Mouse (Mus musculus): ENCODE data around the gene Mrpl12.
"Not testable (repeated sequence)": the region's sequence is repeated elsewhere in the genome, so short reads cannot be mapped to it uniquely, and the experiment has no call there.

The Mrpl12 gene

GRCm38 (mm10) chr11:120508290-120508870 lies 24.0 kb downstream of the Mrpl12 start:
- no peak for DNase-seq (ENCODE audit: low spot score in 2 of 2)

- no peak for DNase-seq (ENCODE audit: low spot score in 2 of 2)
These were observed 25.5 kb downstream of the Mrpl12 start for GRCm38 (mm10) chr11:120509940-120510339.

DNA sequence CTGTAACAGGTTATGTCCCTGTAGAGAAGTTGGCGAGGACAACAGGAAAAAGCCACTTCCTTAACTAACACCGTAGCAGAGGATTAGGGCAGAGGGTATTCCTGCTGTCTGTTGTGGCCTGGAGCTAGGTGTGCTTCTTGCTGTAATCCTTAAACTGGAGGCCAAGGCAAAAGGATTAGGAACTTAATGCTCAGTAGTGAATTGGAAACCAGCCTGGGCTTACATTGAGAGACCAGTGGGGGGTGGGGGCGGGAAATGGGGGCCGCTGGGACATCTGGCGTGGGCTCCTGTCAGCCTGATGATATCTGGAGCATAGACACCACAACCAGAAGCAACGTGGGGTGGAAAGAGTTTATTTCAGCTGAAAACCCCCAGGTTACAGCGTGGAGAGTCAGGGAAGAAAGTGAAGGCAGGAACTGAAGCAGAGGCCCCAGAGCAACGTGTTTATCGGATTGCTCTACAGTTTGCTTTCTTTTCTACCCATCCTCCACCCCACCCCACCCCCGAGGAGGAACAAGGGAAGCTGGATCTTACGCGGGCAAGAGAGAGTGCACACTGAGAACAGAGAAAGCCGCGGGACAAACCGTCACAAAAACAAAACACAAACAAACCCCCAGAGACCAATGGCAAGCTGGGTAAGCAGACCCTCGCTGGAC lies 26.1 kb downstream of the Mrpl12 start:
- DNase-seq (ENCODE audit: low spot score in 2 of 2) = no peak

DNA sequence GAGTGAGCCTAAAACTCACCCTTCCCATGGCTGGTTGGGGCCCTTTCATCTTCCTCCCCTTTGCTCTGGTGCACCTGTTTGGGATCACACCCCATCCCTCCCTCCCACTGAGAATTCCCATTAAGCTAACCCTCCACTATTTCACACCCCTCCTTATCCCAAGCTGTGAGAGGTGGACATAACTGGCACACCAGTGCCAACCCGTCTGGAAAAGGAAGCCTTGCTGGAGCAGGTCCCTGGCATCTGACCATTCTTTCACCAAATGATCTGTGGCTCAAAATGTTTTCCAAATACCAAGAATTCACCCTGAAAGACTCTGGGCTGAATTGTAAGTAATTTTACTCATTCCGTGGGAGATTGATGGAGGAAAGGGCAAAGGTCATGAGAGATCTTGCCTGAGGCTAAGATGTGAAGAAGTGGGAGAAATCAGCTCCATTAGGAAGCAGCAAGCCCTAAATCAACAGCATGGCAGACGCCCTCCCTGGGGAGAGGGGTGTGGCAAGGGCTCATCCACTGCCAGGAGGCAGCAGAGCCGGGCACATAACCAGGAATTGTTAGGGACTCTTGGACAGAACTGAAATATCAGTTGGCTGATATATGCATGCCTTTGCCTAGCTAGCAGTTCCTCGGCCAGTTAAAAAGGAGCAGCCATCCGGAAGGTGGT lies 28.5 kb downstream of the Mrpl12 start:
- DNase-seq (ENCODE audit: low spot score in 2 of 2) = no peak

- DNase-seq (ENCODE audit: low spot score in 2 of 2) = not testable (repeated sequence)
These were observed 29.8 kb downstream of the Mrpl12 start for GRCm38 (mm10) chr11:120514262-120514661.

GRCm38 (mm10) chr11:120515611-120516010 lies 31.2 kb downstream of the Mrpl12 start:
- DNase-seq (ENCODE audit: low spot score in 2 of 2) = peak; percentile 87 to 91

- DNase-seq (ENCODE audit: low spot score in 2 of 2) = no peak
These were observed 32.7 kb downstream of the Mrpl12 start for GRCm38 (mm10) chr11:120517147-120517546.

DNA sequence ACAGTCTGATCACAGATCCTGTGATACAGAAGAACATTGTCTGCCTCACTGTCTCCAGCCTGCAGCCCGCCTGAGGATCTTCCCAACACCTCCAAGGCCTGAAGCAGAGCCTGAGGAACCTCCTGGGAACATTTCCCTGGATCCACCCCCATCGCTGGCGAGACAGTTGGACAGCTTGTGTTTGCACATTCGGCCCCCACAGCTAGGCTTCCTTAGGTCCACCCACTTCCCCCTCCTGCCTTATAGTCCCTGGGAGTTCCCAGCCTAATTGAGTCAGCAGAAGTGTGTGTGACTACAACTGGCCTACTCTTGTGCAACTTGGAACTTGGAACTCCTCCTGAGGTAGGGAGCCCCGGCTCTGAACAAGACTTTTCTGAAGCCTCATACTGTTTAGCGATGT lies 33.6 kb downstream of the Mrpl12 start:
- peak; percentile 42 to 61 for DNase-seq (ENCODE audit: low spot score in 2 of 2)

DNA sequence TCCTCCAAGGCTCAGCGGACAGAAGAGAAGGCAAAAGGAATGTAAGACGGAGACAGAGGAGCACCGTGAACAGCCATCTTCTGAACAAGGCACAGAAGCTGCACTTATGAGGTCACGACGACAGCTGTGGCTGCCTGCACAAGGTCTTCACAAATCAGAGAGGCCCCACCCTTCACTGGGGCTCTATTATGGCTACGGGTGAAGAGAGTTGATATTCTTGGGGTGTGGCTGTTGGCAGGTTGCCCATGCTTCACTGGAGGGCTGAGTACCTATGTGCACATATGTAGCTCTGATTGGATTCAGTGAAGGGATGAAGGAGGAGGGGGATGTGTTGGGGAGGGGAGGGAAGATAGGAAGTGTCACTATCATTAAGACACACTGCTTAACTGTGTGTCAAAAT lies 34.1 kb downstream of the Mrpl12 start:
- DNase-seq (ENCODE audit: low spot score in 2 of 2) = no peak

GRCm38 (mm10) chr11:120519738-120520137 lies 35.3 kb downstream of the Mrpl12 start:
- no peak for DNase-seq (ENCODE audit: low spot score in 2 of 2)

DNA sequence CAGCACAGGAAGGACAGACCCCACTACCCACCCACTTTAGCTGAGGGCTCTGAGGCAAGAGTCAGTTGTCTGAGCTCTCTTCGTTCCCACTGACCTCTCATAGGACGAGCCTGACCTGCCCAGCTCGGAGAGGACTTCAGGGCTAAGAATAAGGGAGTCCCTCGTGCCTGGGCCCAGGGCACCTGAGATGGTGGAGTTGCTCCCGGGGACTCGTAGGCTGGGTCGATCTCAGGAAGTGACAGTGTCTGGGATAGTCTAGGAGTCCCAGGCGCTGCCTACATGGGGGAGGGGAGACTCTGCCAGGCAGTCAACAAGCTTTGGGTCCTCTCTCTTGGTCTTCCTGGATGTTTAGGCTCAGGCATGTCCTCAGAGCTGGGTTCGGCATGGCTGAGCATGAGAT lies 36.1 kb downstream of the Mrpl12 start:
- no peak for DNase-seq (ENCODE audit: low spot score in 2 of 2)

- DNase-seq (ENCODE audit: low spot score in 2 of 2) = no peak
These were observed 36.6 kb downstream of the Mrpl12 start for GRCm38 (mm10) chr11:120520967-120521540.

GRCm38 (mm10) chr11:120522581-120522980 lies 38.2 kb downstream of the Mrpl12 start:
- no peak for DNase-seq (ENCODE audit: low spot score in 2 of 2)

- no peak for DNase-seq (ENCODE audit: low spot score in 2 of 2)
These were observed 41.5 kb downstream of the Mrpl12 start for GRCm38 (mm10) chr11:120525959-120526358.

DNA sequence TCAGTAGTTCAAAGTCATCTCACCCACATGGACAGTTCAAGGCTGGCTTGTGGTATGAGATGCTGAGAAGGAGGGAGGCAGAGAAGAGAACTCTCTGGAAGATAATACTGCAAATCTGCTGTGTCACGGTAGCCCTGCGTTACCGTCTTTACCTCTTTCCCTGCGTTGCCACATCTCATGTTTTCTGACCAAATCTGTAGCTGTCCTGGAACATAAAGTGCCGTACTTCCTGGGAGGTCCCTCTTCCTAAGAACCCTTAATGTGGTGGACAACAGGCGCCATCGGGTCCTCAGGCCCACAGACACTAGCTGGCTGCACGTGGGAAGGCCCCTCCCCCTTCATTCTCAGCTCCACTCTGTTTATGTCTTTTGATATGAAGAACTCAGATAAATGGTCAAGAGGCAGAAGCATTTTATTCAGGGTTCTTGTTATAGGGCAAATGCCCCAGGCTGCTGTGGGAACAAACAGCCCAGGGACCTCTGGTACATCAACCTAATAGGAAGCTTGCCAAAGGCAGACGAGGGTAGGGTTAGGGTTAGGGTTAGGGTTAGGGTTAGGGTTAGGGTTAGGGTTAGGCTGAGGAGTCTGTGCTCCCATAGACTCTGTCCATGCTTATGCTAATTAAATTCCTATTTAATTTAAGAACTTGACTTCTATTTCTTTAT lies 43.4 kb downstream of the Mrpl12 start:
- no peak for DNase-seq (ENCODE audit: low spot score in 2 of 2)

GRCm38 (mm10) chr11:120528903-120529302 lies 44.5 kb downstream of the Mrpl12 start:
- DNase-seq (ENCODE audit: low spot score in 2 of 2) = no peak

DNA sequence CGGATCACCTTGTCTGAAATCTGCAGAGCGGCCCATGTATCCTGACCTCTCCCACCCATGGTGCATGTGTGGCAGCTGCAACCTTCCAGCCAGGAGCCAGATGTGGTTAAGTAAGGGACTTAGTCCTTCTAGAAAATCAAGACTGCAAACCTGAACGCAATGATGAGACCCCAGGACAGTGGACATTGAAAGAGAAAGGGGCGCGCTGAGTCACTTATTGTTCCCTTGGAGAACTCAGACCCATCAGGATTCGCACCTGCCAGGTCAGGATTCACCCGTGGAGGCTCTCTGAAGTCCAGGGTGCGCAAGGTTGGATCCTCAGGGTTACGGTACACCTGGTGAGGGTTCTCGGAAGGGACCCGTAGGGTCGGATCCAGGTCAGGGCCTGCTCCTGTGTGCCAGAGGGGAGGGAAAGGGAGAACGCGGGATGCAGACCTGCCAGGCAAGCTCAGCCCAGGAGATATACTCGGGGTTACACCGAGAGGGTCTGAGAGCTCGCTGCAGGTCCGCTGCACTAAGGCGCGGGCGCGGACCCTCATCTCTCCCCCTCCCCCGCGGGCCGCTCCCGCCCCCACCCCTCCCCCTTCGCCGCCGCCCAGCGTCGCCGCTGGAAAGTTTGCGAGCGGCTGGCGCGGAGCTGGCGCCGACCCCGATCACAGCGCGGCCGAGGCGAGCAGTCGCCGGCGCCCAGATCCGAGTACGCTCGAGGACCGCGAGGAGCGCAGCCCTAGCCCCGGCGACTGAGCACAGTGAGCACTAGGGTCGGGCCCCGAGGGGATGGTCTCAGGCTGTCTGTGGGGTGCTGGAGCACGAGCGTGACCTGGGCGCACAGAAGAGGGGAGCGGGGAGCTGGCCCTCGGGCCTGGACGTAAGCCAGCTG lies 45.9 kb downstream of the Mrpl12 start, which contains the start of gene Gcgr:
Gcgr (plus strand) TSS at position 615 of the 880 bp plus-strand sequence.
- DNase-seq (ENCODE audit: low spot score in 2 of 2) = no peak

DNA sequence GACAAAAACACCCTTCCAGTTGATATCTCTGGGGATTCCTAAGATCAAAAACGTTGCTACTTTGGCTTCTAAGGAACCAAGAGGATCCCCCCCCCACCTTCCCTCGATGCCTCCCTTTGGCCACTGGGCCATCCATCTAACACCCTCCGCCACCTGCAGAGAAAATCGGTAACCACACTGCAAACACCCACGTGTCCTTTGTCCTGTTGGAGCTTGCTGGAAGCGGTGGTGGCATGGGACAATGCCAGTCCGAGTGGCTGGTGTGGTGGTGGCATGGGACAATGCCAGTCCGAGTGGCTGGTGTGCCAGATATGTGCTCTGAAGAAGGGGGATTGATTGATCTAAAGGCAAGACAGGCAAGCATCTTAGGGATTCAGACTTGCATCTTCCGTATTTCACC lies 47.2 kb downstream of the Mrpl12 start:
- DNase-seq (ENCODE audit: low spot score in 2 of 2) = no peak

DNA sequence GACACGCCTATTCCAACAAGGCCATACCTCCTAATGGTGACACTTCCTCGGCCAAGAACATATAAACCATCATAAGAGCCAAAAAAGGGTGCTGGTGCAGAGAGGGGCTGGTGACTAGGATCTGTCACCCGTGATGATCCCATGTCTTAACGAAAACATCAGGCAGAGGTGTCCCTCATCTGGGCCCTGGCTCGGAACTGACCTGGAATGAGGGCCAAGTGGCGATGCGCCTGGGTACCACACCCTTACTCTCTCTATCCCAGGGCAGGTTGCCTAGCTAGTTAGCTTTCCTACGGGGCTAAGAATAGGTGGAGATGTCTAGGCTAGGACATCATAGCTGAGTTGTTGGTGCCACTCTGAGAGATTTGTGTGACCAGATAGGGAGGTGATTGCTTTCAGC lies 49.7 kb downstream of the Mrpl12 start:
- DNase-seq (ENCODE audit: low spot score in 2 of 2) = no peak

- no peak for DNase-seq (ENCODE audit: low spot score in 2 of 2)
These were observed 50.7 kb downstream of the Mrpl12 start for GRCm38 (mm10) chr11:120535145-120535544.

DNA sequence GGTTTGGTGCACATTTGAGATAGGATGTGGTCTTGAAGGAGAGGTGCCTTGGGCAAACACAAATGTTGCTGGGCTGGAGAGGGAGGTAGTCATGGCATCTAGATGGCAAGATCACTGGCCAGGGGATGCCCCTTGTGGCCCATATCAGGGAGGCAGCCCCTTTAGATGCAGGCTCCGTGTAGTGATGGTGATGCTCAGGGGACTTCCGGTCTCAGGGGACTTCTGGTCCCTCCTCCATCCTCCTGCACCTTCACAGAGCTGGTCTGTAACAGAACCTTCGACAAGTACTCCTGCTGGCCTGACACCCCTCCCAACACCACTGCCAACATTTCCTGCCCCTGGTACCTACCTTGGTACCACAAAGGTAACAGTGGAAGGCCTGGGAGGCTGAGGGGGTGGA lies 51.4 kb downstream of the Mrpl12 start:
- no peak for DNase-seq (ENCODE audit: low spot score in 2 of 2)

Data from frontal cortex, postnatal 25 days (tissue).